Mouse (Mus musculus) retina, adult 2 months (tissue): ENCODE data around the gene Ap4s1.

Source experiments
- DNase-seq: peaks from one replicate; pipeline ENCODE4 v3.0.0-alpha.2; 2012; ENCODE audit warnings: low read depth, low spot score

Ap4s1 gene

GRCm38 (mm10) chr12:51703859-51704258, 13.0 kb downstream of the Ap4s1 start:
- DNase-seq, result no peak

GRCm38 (mm10) chr12:51704572-51704971, 13.7 kb downstream of the Ap4s1 start:
- DNase-seq, result no peak

GRCm38 (mm10) chr12:51705778-51706177, 14.9 kb downstream of the Ap4s1 start:
- DNase-seq, result no peak

GRCm38 (mm10) chr12:51706673-51707235, 15.9 kb downstream of the Ap4s1 start:
- DNase-seq, result no peak

- DNase-seq, result no peak
Measured at GRCm38 (mm10) chr12:51708941-51709686, 18.3 kb downstream of the Ap4s1 start.

GRCm38 (mm10) chr12:51709741-51710140, 18.9 kb downstream of the Ap4s1 start:
- no peak for DNase-seq

DNA sequence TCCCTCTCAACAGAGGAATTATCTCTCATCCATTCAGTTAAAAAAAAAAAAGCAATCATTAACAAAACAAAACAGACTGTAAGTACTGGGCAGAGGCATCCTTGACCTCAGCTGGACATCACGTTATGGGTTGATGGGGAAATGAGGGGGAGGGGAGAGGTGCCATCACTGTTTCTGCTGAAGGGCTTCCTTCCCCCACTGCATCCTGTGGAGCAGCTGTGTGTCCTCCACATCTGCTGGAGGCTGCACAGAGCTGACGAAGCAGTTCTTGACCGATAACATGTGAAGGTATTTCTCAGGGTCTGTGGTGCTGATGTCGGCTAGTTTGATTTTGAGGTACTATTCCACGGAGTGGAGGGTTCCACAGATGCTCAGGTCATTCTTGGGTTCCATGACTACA, 19.3 kb downstream of the Ap4s1 start:
- DNase-seq, result no peak

GRCm38 (mm10) chr12:51712685-51713084, 21.9 kb downstream of the Ap4s1 start:
- no peak for DNase-seq

GRCm38 (mm10) chr12:51718617-51719016, 27.8 kb downstream of the Ap4s1 start:
- DNase-seq, result no peak

GRCm38 (mm10) chr12:51721836-51722235, 31.0 kb downstream of the Ap4s1 start:
- no peak for DNase-seq

DNA sequence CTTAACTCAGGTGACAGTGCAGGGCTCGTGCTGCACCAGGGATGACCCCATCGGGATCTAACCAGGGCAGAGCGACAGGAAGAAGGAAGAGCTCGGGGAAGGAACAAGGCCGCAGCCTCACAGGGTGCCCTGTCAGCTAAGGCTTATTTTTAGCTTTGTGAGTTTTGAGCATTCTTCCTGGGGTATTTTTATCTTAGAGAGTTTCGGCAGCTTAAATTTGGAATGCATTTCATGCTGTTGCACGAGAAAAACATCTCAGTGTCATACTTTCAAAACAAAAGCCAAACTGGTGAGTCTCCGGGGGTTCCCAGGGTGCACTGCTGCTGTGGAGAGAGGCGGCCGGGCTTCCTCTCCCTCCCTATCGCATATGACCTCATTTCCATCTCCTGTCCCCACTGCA, 38.2 kb downstream of the Ap4s1 start:
- no peak for DNase-seq

GRCm38 (mm10) chr12:51729827-51730226, 39.0 kb downstream of the Ap4s1 start:
- DNase-seq, result no peak

GRCm38 (mm10) chr12:51734605-51735211, 43.9 kb downstream of the Ap4s1 start:
- DNase-seq, result no peak

DNA sequence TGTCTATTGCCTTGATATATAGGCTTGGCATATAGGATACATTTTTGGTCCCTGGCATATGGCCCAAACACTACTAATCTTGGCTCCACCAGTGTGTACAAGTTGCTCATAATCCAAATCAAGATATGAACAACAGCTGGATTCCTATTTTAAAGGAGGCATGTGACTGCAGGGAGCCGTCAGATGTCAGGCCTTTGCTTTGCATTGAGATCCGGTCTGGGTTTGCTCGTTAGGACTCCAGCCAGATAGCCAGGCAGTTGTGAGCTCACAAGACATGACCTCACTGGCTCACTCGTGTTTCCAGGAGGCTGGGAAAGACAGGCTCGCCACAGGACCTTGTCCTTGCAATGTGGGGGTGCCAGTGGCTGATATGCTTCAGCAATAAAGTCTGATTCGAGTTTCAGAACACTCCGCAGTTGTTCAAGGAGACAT, 45.0 kb downstream of the Ap4s1 start:
- DNase-seq, result no peak

DNA sequence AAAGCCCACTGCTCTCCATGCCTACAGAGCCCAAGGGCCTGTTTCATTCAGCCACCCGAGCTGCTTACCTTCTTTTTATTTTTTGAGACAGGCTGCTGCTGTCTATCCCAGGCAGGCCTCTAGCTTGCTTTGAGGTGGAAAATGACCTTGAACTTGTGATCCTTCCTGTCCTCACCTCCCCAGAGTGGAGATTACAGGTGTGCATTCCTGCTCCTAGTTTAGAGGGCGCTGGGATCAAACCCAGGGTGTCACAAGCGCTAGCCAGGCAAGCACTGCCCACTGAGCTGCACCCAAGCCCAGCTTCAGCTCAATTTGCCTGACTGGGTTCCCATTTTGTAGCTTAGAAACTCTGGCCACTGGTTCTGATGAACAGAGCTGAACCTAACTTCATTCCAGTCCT, 45.5 kb downstream of the Ap4s1 start:
- no peak for DNase-seq

DNA sequence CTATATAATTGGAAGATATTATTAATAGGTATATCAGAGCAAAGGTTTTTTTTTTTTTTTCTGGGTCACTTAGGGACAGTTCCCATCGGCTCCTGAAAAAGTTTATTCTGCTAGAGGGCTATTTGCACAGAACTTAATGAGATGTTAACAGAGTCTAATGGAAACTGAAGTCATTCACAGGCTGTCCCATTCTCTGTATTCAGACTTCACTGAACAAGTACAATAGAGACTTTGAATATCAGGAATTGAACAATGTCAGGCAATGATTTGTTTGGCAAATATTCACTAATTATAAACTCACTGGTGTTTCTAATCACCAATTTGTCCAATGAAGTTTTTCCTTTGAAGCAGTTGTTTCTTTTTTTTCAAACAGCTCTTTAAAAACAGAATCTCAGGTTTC, 46.0 kb downstream of the Ap4s1 start:
- DNase-seq, result no peak

- no peak for DNase-seq
Measured at GRCm38 (mm10) chr12:51741690-51742089, 50.9 kb downstream of the Ap4s1 start.

- DNase-seq, result no peak
Measured at GRCm38 (mm10) chr12:51744957-51745356, 54.1 kb downstream of the Ap4s1 start.

GRCm38 (mm10) chr12:51747348-51747747, 56.5 kb downstream of the Ap4s1 start:
- DNase-seq, result no peak

- DNase-seq, result no peak
Measured at GRCm38 (mm10) chr12:51755938-51756598, 65.2 kb downstream of the Ap4s1 start.

GRCm38 (mm10) chr12:51756599-51756961, 65.7 kb downstream of the Ap4s1 start:
- no peak for DNase-seq

DNA sequence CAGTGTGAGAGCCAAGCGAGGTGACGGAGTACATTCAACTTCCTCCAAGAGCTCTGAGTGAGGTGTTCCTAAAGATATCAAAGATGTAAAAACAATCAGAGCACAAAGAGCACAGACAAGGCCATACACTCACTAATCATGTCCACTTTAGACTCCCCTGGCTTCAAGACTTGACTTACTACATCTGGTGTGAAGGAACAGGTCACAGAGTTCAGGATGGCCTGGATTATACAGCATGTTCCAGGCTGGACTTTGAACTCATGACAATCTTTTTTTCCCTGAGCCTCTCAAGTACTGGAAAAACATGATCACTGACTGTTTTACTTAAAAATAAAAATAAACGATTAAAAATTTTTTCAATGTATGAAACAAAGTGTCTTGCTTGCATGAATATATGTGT, 68.5 kb downstream of the Ap4s1 start:
- no peak for DNase-seq

GRCm38 (mm10) chr12:51767454-51767853, 76.6 kb downstream of the Ap4s1 start:
- no peak for DNase-seq
